ENCODE assay signal across 8 mouse cellular contexts in the genomic region with DNA sequence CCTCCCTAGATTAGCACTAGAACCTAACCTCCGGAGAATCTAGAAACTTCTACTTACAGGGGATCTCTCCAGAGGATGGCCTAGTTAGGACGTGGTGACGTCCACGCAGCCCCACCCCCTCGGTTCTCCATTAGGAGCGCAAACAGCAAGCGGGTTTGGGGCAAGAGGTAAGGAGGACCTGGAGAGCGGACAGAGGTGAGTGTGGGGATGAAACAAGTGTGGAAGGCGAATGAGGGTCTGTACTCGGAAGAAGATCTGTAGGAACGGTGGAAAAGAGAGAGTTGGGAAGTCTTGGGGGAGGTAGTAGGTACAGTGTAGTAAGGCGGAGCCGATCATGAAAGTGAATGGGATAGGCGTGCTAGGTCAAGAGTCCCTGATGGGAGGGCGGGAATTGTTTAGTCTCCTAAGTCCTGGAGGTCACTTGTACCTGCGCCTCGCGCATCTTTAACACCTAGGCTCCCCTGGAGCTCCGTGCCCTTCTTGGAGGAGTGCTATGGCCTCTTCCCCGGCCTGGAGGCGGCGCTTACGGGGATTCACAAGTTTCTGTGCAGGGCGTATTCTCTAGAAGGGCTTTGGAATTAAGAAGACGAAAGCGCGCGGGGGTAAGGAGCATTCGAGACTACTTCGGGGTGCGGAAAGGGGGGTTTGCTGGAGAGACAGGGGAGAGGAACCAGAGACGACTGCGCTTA. TPM values are rescaled to one million over a fixed set of nuclear protein-coding genes. Genes with fewer than 3 reads are reported as not detected.
DNase-seq lines count a peak whose midpoint lies in the region; ATAC-seq and TF ChIP-seq lines count a peak whose summit lies in the region.

No protein-coding gene starts in this region.

- H3K4me2 ChIP-seq in stomach, postnatal 0 days (replicated peaks; ENCODE audit: low read depth), result peak overlapping the region; percentile 76

- peak overlapping the region; percentile 67 for H3K4me3 ChIP-seq in erythroblast, embryonic 14.5 days (replicated peaks)
- H3K4me3 ChIP-seq in stomach, postnatal 0 days (ENCODE audit: low read depth, low read length), result peak overlapping the region; percentile 60

- no peak for TF ChIP-seq EP300 in stomach, postnatal 0 days (optimal IDR thresholded peaks at IDR 0.05)

- H3K9ac ChIP-seq in stomach, postnatal 0 days (ENCODE audit: low read length), result peak overlapping the region; percentile 52

- 0 out of 2 replicates have a peak, but pooled peaks have one; percentile 15 for TF ChIP-seq CTCF in stomach, postnatal 0 days (IDR thresholded peaks at IDR 0.05; ENCODE audit: low read depth)

- peaks cover 23% of the 10 kb centered on the region for H3K4me1 ChIP-seq in erythroblast, embryonic 14.5 days (ENCODE audit: control insufficient read depth)
- no peaks in the 10 kb centered on the region for H3K4me1 ChIP-seq in stomach, postnatal 0 days (replicated peaks; ENCODE audit: control insufficient read depth, insufficient read depth)

- H3K27ac ChIP-seq in stomach, postnatal 0 days (replicated peaks), result peak overlapping the region; percentile 78

- H3K9me3 ChIP-seq in erythroblast, embryonic 14.5 days (ENCODE audit: control insufficient read depth, low read length), result no peaks in the 10 kb centered on the region
- H3K9me3 ChIP-seq in stomach, postnatal 0 days (ENCODE audit: control insufficient read depth, low read length), result no peaks in the 10 kb centered on the region

- WGBS in large intestine, adult 2 months, result 1% methylated on average over 33 of the region's 33 CpGs
- under 1% methylated on average over 30 of the region's 33 CpGs for WGBS in stomach, postnatal 0 days

- no peaks in the 10 kb centered on the region for H3K36me3 ChIP-seq in erythroblast, embryonic 14.5 days (ENCODE audit: control insufficient read depth)
- no peaks in the 10 kb centered on the region for H3K36me3 ChIP-seq in stomach, postnatal 0 days (ENCODE audit: control insufficient read depth, insufficient read depth, low read length)

- intact Hi-C loops in heart, postnatal 14 days (cut with DNase I), result no loop called here

- DNase-seq in 3134 (ENCODE audit: extremely low read depth, insufficient read length, low spot score) (peak; percentile 57), NIH3T3 (ENCODE audit: low read depth) (peak; percentile 78)
- peak; percentile 47 to 58 for DNase-seq in heart, postnatal 14 days
- DNase-seq in large intestine, adult 2 months (ENCODE audit: low read depth, low spot score), result peak; percentile 28
- DNase-seq in mesoderm, embryonic 11.5 days (ENCODE audit: low read depth, low spot score), result peak; percentile 44
- DNase-seq in stomach, postnatal 0 days (ENCODE audit: low spot score), result peak; percentile 70
- no peak for DNase-seq in layer of hippocampus, adult 11-12 months (ENCODE audit: low spot score)

- H3K27me3 ChIP-seq in erythroblast, embryonic 14.5 days (ENCODE audit: control insufficient read depth), result peaks cover 33% of the 10 kb centered on the region
- H3K27me3 ChIP-seq in stomach, postnatal 0 days (ENCODE audit: control insufficient read depth, insufficient read depth, low read length), result no peaks in the 10 kb centered on the region; the same call in 1 of the 2 replicates

- peak; percentile 73 for ATAC-seq in stomach, postnatal 0 days (ENCODE audit: low FRiP score, low TSS enrichment)

RNA-seq across cellular contexts. Expression of gene Utf1, which starts 6.8 kb away (rescaled TPM):
- not detected in 2 replicates for polyA plus RNA-seq in erythroblast, embryonic 14.5 days (2012)
- not detected for total RNA-seq in heart, postnatal 14 days (2021)
- 0.21 and 0.31 TPM in 2 replicates for polyA plus RNA-seq in large intestine, adult 2 months (2012; rRNA removed)
- 0.13 TPM in 1 of 2 replicates, not detected in the other for polyA plus RNA-seq in stomach, postnatal 0 days (2015; fragmentation: Nextera tagmentation; extraction: Ambion mirVana)

RNA-seq across cellular contexts. Expression of gene 6430531B16Rik, which starts 28.1 kb away (rescaled TPM):
- not detected in 2 replicates for polyA plus RNA-seq in erythroblast, embryonic 14.5 days (2012)
- not detected for total RNA-seq in heart, postnatal 14 days (2021)
- polyA plus RNA-seq in large intestine, adult 2 months (2012; rRNA removed), result 0.14 TPM in 1 of 2 replicates, not detected in the other
- 0.11 and 0.17 TPM in 2 replicates for polyA plus RNA-seq in stomach, postnatal 0 days (2015; fragmentation: Nextera tagmentation; extraction: Ambion mirVana)

RNA-seq across cellular contexts. Expression of gene Adam8, which starts 41.9 kb away (rescaled TPM):
- polyA plus RNA-seq in erythroblast, embryonic 14.5 days (2012), result 0.05 and 0.21 TPM in 2 replicates
- total RNA-seq in heart, postnatal 14 days (2021), result under 1 TPM; 0.93 TPM
- polyA plus RNA-seq in large intestine, adult 2 months (2012; rRNA removed), result 3.7 and 5.9 TPM in 2 replicates
- 0.85 and 1.1 TPM in 2 replicates for polyA plus RNA-seq in stomach, postnatal 0 days (2015; fragmentation: Nextera tagmentation; extraction: Ambion mirVana)

RNA-seq across cellular contexts. Expression of gene Kndc1, which starts 55.9 kb away (rescaled TPM):
- polyA plus RNA-seq in erythroblast, embryonic 14.5 days (2012), result 0.01 TPM in 1 of 2 replicates, not detected in the other
- under 1 TPM in 1 of 2 experiments, not detected in 1; 0.24 TPM for total RNA-seq in heart, postnatal 14 days (2021)
- polyA plus RNA-seq in large intestine, adult 2 months (2012; rRNA removed), result 0.11 and 0.18 TPM in 2 replicates
- 0.05 and 0.18 TPM in 2 replicates for polyA plus RNA-seq in stomach, postnatal 0 days (2015; fragmentation: Nextera tagmentation; extraction: Ambion mirVana)
